Mouse (Mus musculus): ENCODE results near the gene Gm9844.
A peak's percentile ranks its signal among the peaks of the same experiment; 100 is the strongest.

Gm9844 gene

DNA sequence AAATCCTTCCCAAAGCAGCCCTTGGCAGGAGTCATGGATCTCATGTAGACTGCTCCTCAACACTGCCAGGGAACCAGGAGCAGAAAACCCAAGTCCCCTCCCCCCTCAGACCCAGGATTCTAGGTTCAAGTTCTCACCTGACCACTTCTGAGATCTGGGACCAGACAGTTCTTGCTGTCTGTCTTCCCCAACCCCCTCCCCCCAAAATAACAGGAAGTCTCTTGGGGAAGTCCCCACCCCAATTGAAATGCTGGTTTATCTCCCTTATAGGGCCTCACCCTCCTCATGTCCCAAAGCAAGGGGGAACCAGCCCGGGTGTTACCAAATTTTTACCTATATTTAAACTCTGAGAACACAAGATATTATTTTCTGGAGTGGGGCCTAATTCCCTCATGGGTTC, 39.8 kb downstream of the Gm9844 start:
- no peak for DNase-seq (ENCODE audit: low spot score in 2 of 2)

DNA sequence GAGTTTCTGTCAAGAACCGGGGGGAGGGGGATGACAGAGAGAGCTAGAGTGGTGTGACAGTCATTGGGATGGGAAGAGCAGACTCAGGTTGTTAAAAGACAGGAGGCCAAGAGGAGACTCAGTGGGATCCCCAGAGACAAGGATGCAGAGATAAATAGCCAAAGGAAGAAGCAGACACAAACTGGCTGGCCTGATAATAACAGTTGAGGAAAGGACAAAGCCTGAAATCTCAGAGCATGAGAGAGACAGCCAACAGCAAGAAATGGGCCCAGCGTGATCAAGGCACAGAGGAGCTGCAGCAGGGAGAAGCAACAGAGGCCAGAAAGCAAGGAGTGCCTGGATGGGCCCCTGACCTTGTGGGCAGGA, 40.2 kb downstream of the Gm9844 start:
- DNase-seq (ENCODE audit: low spot score in 2 of 2), result no peak

DNA sequence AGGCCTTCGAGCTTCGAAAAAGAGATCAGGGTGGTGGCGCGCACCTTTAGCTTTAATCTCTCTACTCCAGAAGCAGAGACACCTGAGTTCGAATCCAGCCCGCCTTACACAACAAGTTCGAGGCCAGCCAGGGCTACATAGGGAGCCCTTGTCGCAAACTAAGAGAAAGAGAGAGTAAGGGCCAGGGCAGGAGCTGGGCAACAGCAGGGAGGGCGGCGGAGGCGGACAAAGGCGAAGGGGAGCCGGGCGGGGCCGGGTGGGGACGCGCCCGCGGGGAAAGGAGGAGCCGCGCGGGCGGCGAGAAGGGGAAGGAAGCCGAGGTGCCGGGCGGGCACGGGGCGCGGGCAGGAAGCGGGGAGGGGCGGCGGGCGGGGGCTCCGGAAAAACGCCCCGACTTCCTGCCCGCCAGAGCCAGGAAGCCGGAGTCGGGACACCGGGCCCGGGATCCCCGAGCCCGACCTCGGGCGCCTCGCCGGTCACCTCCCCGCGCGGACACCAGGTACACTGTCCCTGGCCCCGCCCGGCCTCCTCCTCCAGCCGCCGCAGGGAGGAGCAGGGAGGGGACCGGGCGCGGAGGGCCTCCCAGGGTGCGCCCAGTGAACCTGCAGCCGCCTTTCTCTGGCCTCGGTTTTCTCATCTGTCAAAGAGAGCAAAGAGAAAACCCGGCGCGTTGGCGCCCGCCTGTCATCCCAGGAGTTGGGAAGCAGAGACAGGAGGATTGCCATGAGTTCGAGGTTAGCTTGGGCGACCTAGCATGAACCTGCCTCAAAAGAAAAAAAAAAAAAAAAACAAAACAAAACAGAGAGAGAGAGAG, 40.8 kb downstream of the Gm9844 start, which contains the start of gene Arhgef1:
Gene Arhgef1, plus strand, starts transcription at position 283 of the 814 bp plus-strand sequence.
- peak in 1 of 2 experiments; percentile 28 for DNase-seq (ENCODE audit: low spot score in 2 of 2)

DNA sequence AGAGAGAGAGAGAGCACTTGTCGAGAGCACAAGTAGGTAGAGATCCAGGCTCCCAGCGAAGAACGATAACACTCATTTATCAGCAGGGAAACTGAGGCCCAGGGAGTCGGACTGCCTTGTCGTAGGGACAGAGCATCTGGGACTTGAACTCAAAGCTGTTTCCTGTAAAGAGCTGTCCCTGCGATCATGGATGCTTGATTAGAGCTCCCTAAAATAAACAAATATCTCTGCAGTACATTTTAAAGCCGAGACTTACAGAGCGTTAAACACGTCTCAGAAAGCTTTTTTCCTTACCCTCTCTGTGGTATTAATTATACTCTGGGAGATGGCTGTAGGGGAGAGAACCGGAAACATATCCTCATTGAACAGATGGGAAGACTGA, 41.4 kb downstream of the Gm9844 start:
- DNase-seq (ENCODE audit: low spot score in 2 of 2), result no peak

DNA sequence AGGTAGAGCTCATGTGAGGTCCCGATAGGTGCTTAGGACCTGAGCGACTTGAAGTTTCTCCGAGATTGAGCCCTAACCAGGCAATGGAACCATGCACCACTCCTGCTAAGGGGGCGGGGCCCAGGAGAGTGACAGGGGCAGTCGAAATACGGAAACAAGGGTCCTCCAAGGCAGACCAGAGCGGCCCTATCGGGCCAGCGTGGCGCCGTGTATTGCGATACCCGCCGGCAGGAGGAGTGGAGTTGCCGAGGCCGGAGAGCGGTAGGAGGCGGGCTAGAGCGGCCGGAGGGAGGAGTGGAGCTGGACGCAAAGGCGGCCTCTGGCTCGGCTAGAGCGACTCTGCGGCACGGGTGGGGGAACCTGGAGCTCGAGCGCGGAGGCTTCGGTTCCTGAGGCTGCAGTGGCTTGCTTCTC, 42.1 kb downstream of the Gm9844 start:
- DNase-seq (ENCODE audit: low spot score in 2 of 2), result peak; percentile 96

- peak in 1 of 2 experiments; percentile 37 for DNase-seq (ENCODE audit: low spot score in 2 of 2)
Observed at GRCm38 (mm10) chr7:24904936-24905335, 42.9 kb downstream of the Gm9844 start.

DNA sequence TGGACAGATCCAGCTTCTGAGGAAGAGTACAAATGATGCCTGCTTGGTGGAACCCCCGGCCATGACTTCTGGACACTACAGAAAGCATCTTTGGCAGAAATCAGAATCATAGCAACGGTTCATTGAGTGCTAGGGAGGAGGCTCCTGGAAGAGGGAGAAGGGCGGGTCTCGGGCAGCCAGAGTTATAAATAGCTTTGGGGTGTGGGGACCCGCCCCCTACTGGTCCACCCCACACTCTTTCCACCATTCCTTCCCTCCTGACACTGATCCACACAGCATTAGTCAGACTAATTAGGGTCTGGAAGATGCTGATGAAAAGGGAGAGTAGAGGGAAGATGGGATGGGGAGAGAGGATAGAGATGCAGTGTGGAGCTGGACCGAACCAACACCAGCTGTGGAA, 44.5 kb downstream of the Gm9844 start:
- no peak for DNase-seq (ENCODE audit: low spot score in 2 of 2)

DNA sequence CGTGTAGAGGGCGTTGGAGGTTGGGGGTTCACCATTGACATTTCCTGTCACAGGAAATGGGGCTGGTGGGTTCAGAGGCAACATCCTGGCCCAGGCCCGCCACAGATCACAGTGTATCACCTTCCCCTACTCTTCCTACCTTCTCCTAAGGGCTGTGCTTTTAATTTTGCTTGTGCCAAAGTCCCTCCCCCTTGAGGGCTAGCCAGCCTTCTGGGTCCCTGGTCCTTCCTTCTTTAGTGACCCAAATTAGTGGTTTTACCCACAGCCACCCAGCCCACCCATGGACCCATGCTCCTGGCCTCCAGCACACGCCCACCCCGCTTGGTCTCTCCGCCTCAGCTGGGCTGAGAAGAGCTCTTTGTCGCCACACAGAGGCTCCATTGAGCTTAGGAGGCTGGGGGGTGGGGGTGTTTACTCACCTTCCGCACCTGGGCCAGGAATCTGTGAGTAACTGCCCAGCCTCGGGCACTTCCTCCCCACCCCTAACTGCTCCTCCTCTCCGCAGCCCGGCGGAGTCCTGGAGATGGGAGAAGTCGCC, 45.3 kb downstream of the Gm9844 start:
- DNase-seq (ENCODE audit: low spot score in 2 of 2), result no peak

Data from frontal cortex, postnatal 14 days (tissue).